Mouse (Mus musculus): ENCODE data around the gene Mrpl4.

DNA sequence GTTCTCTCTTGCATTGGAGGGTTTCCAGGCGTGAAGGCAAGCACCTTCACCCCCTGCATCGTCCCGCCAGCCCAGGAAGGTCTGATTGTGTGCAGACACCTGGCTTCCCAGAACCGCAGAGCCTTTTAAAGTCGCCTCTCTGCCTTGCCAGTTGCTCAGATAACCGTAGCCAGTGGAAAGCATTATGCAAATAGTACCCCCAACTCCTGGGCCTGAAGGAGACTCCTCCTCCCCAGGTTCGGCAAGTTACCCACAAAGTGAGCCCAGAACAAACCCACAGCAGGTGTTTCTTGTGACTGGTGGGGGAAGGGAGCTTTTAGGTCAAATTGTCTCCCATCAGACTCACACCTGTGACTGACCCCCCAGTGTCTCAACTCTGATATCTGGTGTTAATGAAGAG lies 14.6 kb upstream of the Mrpl4 start:
- no peak for TF ChIP-seq CTCF (IDR thresholded peaks at IDR 0.05; ENCODE audit: low read depth)
- TF ChIP-seq EP300 (IDR thresholded peaks at IDR 0.05; ENCODE audit: low read depth): no peak
